In the genomic region with DNA sequence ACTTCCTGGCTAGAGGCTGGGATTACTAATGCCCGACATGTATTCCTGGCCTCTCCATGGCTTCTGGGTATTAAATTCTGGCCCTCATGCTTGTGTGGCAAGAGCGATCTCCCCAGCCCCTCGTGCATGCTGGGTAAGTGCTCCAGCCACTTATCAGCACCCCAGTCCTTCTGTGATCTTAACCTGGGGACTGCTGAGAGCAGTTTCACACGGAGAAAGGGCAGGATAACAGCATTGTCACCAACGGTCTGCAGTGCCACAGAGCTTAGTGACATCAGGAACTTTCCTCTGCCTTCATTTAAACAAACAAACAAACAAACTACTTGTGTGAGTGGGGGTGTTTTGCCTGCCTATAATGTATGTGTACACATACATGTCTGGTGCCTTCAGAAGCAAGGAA, we compare ENCODE assay signal across 11 mouse cellular contexts. TPM values are rescaled to one million over a fixed set of nuclear protein-coding genes. Genes with fewer than 3 reads are reported as not detected.
DNase-seq lines count a peak whose midpoint lies in the region; ATAC-seq lines count a peak whose summit lies in the region.
"Had no signal": no experiment of that assay in that cellular context is flagged by ENCODE, and none has a peak within 500 bp of the region (broad histone marks: within the 10 kb centered on the region; RNA-seq: fewer than 3 reads in every experiment).

No protein-coding gene starts in this region.

- H3K4me2 ChIP-seq in forebrain, embryonic 12.5 days: peak overlapping the region; percentile 60
- no peak overlapping the region for H3K4me2 ChIP-seq in forebrain, embryonic 15.5 days (replicated peaks)
- peak overlapping the region; percentile 63 for H3K4me2 ChIP-seq in kidney, embryonic 15.5 days
- peak overlapping the region; percentile 66; the same call in 1 of the 2 replicates for H3K4me2 ChIP-seq in embryonic facial prominence, embryonic 12.5 days (replicated peaks)
- H3K4me2 ChIP-seq in liver, embryonic 13.5 days: peak overlapping the region; percentile 58

- H3K36me3 ChIP-seq in forebrain, embryonic 12.5 days (replicated peaks): no peaks in the 10 kb centered on the region
- H3K36me3 ChIP-seq in forebrain, embryonic 15.5 days: no peaks in the 10 kb centered on the region
- H3K36me3 ChIP-seq in kidney, embryonic 15.5 days: no peaks in the 10 kb centered on the region
- no peaks in the 10 kb centered on the region for H3K36me3 ChIP-seq in embryonic facial prominence, embryonic 12.5 days
- H3K36me3 ChIP-seq in liver, embryonic 13.5 days: no peaks in the 10 kb centered on the region

- no peak for ATAC-seq in forebrain, embryonic 12.5 days (ENCODE audit: low FRiP score)
- no peak for ATAC-seq in forebrain, embryonic 15.5 days (replicated peaks)
- ATAC-seq in kidney, embryonic 15.5 days (replicated peaks; ENCODE audit: low FRiP score): no peak
- ATAC-seq in embryonic facial prominence, embryonic 12.5 days (ENCODE audit: insufficient number of reproducible peaks, insufficient read depth, low FRiP score, low TSS enrichment): no peak
- no peak for ATAC-seq in liver, embryonic 13.5 days (ENCODE audit: low read depth)

- H3K9me3 ChIP-seq in forebrain, embryonic 12.5 days: no peaks in the 10 kb centered on the region
- H3K9me3 ChIP-seq in forebrain, embryonic 15.5 days: no peaks in the 10 kb centered on the region
- no peaks in the 10 kb centered on the region for H3K9me3 ChIP-seq in kidney, embryonic 15.5 days (replicated peaks)
- no peaks in the 10 kb centered on the region for H3K9me3 ChIP-seq in embryonic facial prominence, embryonic 12.5 days
- H3K9me3 ChIP-seq in liver, embryonic 13.5 days (replicated peaks): no peaks in the 10 kb centered on the region

- no peak overlapping the region for H3K27ac ChIP-seq in forebrain, embryonic 12.5 days
- H3K27ac ChIP-seq in forebrain, embryonic 15.5 days (replicated peaks): no peak overlapping the region
- H3K27ac ChIP-seq in kidney, embryonic 15.5 days: no peak overlapping the region
- H3K27ac ChIP-seq in embryonic facial prominence, embryonic 12.5 days: no peak overlapping the region
- H3K27ac ChIP-seq in liver, embryonic 13.5 days: no peak overlapping the region

- H3K9ac ChIP-seq in forebrain, embryonic 12.5 days: no peak overlapping the region
- no peak overlapping the region for H3K9ac ChIP-seq in forebrain, embryonic 15.5 days (replicated peaks)
- no peak overlapping the region for H3K9ac ChIP-seq in kidney, embryonic 15.5 days
- H3K9ac ChIP-seq in embryonic facial prominence, embryonic 12.5 days: no peak overlapping the region
- H3K9ac ChIP-seq in liver, embryonic 13.5 days: peak overlapping the region; percentile 41; the same call in 1 of the 2 replicates

- H3K4me1 ChIP-seq in forebrain, embryonic 12.5 days: peaks cover 22% of the 10 kb centered on the region
- peaks cover 17% of the 10 kb centered on the region for H3K4me1 ChIP-seq in forebrain, embryonic 15.5 days
- H3K4me1 ChIP-seq in kidney, embryonic 15.5 days: peaks cover 31% of the 10 kb centered on the region
- peaks cover 20% of the 10 kb centered on the region for H3K4me1 ChIP-seq in embryonic facial prominence, embryonic 12.5 days
- peaks cover 35% of the 10 kb centered on the region for H3K4me1 ChIP-seq in liver, embryonic 13.5 days (replicated peaks)

- H3K4me3 ChIP-seq in forebrain, embryonic 12.5 days (replicated peaks): no peak overlapping the region; the same call in 1 of the 2 replicates
- H3K4me3 ChIP-seq in forebrain, embryonic 15.5 days: no peak overlapping the region
- no peak overlapping the region for H3K4me3 ChIP-seq in kidney, embryonic 15.5 days (replicated peaks)
- no peak overlapping the region for H3K4me3 ChIP-seq in embryonic facial prominence, embryonic 12.5 days
- H3K4me3 ChIP-seq in liver, embryonic 13.5 days (replicated peaks): peak overlapping the region; percentile 33

- WGBS in forebrain, embryonic 12.5 days: 8% methylated on average over 5 of the region's 5 CpGs
- 17% methylated on average over 5 of the region's 5 CpGs for WGBS in forebrain, embryonic 15.5 days
- 11% methylated on average over 5 of the region's 5 CpGs for WGBS in kidney, embryonic 15.5 days
- 11% methylated on average over 5 of the region's 5 CpGs for WGBS in embryonic facial prominence, embryonic 12.5 days
- 5% methylated on average over 5 of the region's 5 CpGs for WGBS in liver, embryonic 13.5 days (ENCODE audit: insufficient replicate concordance)

- no peak for DNase-seq in kidney, adult 18-20 months
- no peak for DNase-seq in liver, embryonic 13.5 days
- DNase-seq in thymus, postnatal 36 days: no peak
- no peak for DNase-seq in frontal cortex, postnatal 14 days (ENCODE audit: low spot score in 2 of 2)
- DNase-seq: adrenal gland, postnatal 10 days; lung, postnatal 10 days; right cerebral cortex, adult 18-20 months had no signal

- peaks cover 69% of the 10 kb centered on the region for H3K27me3 ChIP-seq in forebrain, embryonic 12.5 days
- peaks cover 35% of the 10 kb centered on the region for H3K27me3 ChIP-seq in forebrain, embryonic 15.5 days
- peaks cover 53% of the 10 kb centered on the region for H3K27me3 ChIP-seq in kidney, embryonic 15.5 days
- H3K27me3 ChIP-seq in embryonic facial prominence, embryonic 12.5 days: peaks cover 47% of the 10 kb centered on the region
- peaks cover 66% of the 10 kb centered on the region for H3K27me3 ChIP-seq in liver, embryonic 13.5 days

RNA-seq across cellular contexts. Expression of a gene that starts 2.9 kb away (rescaled TPM):
- not detected in 2 replicates for polyA plus RNA-seq in forebrain, embryonic 12.5 days (2016; fragmentation: Nextera tagmentation; extraction: Ambion mirVana)
- 1.0 and 1.4 TPM in 2 replicates for polyA plus RNA-seq in forebrain, embryonic 15.5 days (2015; fragmentation: Nextera tagmentation; extraction: Ambion mirVana)
- 22.6 and 25.3 TPM in 2 replicates for polyA plus RNA-seq in kidney, embryonic 15.5 days (2015; fragmentation: Nextera tagmentation; extraction: Ambion mirVana)
- polyA plus RNA-seq in embryonic facial prominence, embryonic 12.5 days (2016; fragmentation: Nextera tagmentation; extraction: Ambion mirVana): 0.19 and 0.42 TPM in 2 replicates
- 0.31 and 0.36 TPM in 2 replicates for polyA plus RNA-seq in liver, embryonic 13.5 days (2015; fragmentation: Nextera tagmentation; extraction: Ambion mirVana)

RNA-seq across cellular contexts. Expression of a gene that starts 12.6 kb away (rescaled TPM):
- 0.38 and 0.69 TPM in 2 replicates for polyA plus RNA-seq in forebrain, embryonic 12.5 days (2016; fragmentation: Nextera tagmentation; extraction: Ambion mirVana)
- 0.88 and 0.91 TPM in 2 replicates for polyA plus RNA-seq in forebrain, embryonic 15.5 days (2015; fragmentation: Nextera tagmentation; extraction: Ambion mirVana)
- polyA plus RNA-seq in kidney, embryonic 15.5 days (2015; fragmentation: Nextera tagmentation; extraction: Ambion mirVana): 4.9 and 6.0 TPM in 2 replicates
- 2.0 and 2.4 TPM in 2 replicates for polyA plus RNA-seq in embryonic facial prominence, embryonic 12.5 days (2016; fragmentation: Nextera tagmentation; extraction: Ambion mirVana)
- polyA plus RNA-seq in liver, embryonic 13.5 days (2015; fragmentation: Nextera tagmentation; extraction: Ambion mirVana): 0.54 and 0.62 TPM in 2 replicates

RNA-seq across cellular contexts. Expression of a gene that starts 17.8 kb away (rescaled TPM):
- 138 and 146 TPM in 2 replicates for polyA plus RNA-seq in forebrain, embryonic 12.5 days (2016; fragmentation: Nextera tagmentation; extraction: Ambion mirVana)
- polyA plus RNA-seq in forebrain, embryonic 15.5 days (2015; fragmentation: Nextera tagmentation; extraction: Ambion mirVana): 132 and 133 TPM in 2 replicates
- 135 and 140 TPM in 2 replicates for polyA plus RNA-seq in kidney, embryonic 15.5 days (2015; fragmentation: Nextera tagmentation; extraction: Ambion mirVana)
- 119 and 131 TPM in 2 replicates for polyA plus RNA-seq in embryonic facial prominence, embryonic 12.5 days (2016; fragmentation: Nextera tagmentation; extraction: Ambion mirVana)
- 42.0 and 53.3 TPM in 2 replicates for polyA plus RNA-seq in liver, embryonic 13.5 days (2015; fragmentation: Nextera tagmentation; extraction: Ambion mirVana)

RNA-seq across cellular contexts. Expression of a gene that starts 20.9 kb away (rescaled TPM):
- 9.1 and 9.6 TPM in 2 replicates for polyA plus RNA-seq in forebrain, embryonic 12.5 days (2016; fragmentation: Nextera tagmentation; extraction: Ambion mirVana)
- polyA plus RNA-seq in forebrain, embryonic 15.5 days (2015; fragmentation: Nextera tagmentation; extraction: Ambion mirVana): 12.9 and 13.0 TPM in 2 replicates
- polyA plus RNA-seq in kidney, embryonic 15.5 days (2015; fragmentation: Nextera tagmentation; extraction: Ambion mirVana): 14.8 and 15.9 TPM in 2 replicates
- polyA plus RNA-seq in embryonic facial prominence, embryonic 12.5 days (2016; fragmentation: Nextera tagmentation; extraction: Ambion mirVana): 12.3 and 16.7 TPM in 2 replicates
- 4.4 and 5.2 TPM in 2 replicates for polyA plus RNA-seq in liver, embryonic 13.5 days (2015; fragmentation: Nextera tagmentation; extraction: Ambion mirVana)

RNA-seq across cellular contexts. Expression of a gene that starts 47.1 kb away (rescaled TPM):
- 1.3 and 2.2 TPM in 2 replicates for polyA plus RNA-seq in forebrain, embryonic 12.5 days (2016; fragmentation: Nextera tagmentation; extraction: Ambion mirVana)
- 1.5 and 1.6 TPM in 2 replicates for polyA plus RNA-seq in forebrain, embryonic 15.5 days (2015; fragmentation: Nextera tagmentation; extraction: Ambion mirVana)
- polyA plus RNA-seq in kidney, embryonic 15.5 days (2015; fragmentation: Nextera tagmentation; extraction: Ambion mirVana): 3.5 and 3.8 TPM in 2 replicates
- 4.7 TPM in 2 replicates for polyA plus RNA-seq in embryonic facial prominence, embryonic 12.5 days (2016; fragmentation: Nextera tagmentation; extraction: Ambion mirVana)
- 2.4 and 3.2 TPM in 2 replicates for polyA plus RNA-seq in liver, embryonic 13.5 days (2015; fragmentation: Nextera tagmentation; extraction: Ambion mirVana)

Comparison
In these comparisons a context has a peak if more than half of its experiments do, and no peak if none do; other contexts are left out.
1. RNA of a gene that starts 2.9 kb away (polyA plus RNA-seq): 22.6 to 25.3 TPM in kidney, embryonic 15.5 days; 1.0 to 1.4 TPM in forebrain, embryonic 15.5 days, 0.19 to 0.42 TPM in embryonic facial prominence, embryonic 12.5 days, 0.31 to 0.36 TPM in liver, embryonic 13.5 days and not detected in forebrain, embryonic 12.5 days; every median in the first group is over 10 times any median in the second.